Mouse (Mus musculus): ENCODE results near the gene Lig3.

- TF ChIP-seq POLR2A (IDR thresholded peaks at IDR 0.05; ENCODE audit: insufficient read depth, low read length) (no peak), CTCF (IDR thresholded peaks at IDR 0.05; ENCODE audit: low read depth, low read length) (no peak), EP300 (IDR thresholded peaks at IDR 0.05; ENCODE audit: insufficient read depth, low read depth, low read length) (no peak)
Measured at GRCm38 (mm10) chr11:82846938-82847337, 66.0 kb downstream of the Lig3 start.

Data from ES-Bruce4 (cell line).